Mouse (Mus musculus): ENCODE results near the gene H1foo. TPM values are rescaled to one million over a fixed set of nuclear protein-coding genes. Genes with fewer than 3 reads are reported as not detected.
A peak's percentile ranks its signal among the peaks of the same experiment; 100 is the strongest.

Gene H1foo
- polyA plus RNA-seq, 1 experiment from 2014 or later = not detected

DNA sequence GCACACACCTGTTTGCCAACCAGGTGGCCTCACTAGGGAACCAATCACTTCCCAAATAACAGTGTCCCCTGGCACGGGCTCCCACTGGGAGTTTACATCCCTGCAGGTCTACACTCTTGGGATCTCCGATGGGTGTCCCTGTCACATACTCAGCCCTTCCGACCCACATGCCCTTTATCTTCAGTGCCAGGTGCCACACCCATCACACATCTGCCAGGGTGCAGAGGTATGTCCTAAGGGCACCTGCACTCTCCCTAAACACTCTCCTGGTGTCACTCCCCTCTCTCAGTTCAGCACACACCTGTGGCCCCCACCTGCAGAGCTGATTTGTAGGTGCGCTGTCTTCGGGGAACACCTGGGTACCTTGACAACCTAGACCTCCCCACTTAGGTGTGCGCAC is 48.2 kb downstream of the H1foo start:
- Histone ChIP-seq H3K27me3 (ENCODE audit: control insufficient read depth, insufficient read depth, low read depth, low read length) (peaks cover 9% of the 10 kb centered on the region; the same call in 1 of the 2 replicates), H3K9ac (ENCODE audit: low read length) (peak overlapping the region; percentile 84), H3K27ac (ENCODE audit: low read length) (peak overlapping the region; percentile 6; the same call in 1 of the 2 replicates), H3K4me2 (ENCODE audit: low read depth, low read length) (peak overlapping the region; percentile 81), H3K9me3 (ENCODE audit: control insufficient read depth, low read length) (no peaks in the 10 kb centered on the region), H3K36me3 (ENCODE audit: control insufficient read depth, insufficient read depth, low read length) (peaks cover 2% of the 10 kb centered on the region; the same call in 1 of the 2 replicates), H3K4me1 (replicated peaks; ENCODE audit: control insufficient read depth, insufficient read depth, low read length) (peaks cover 64% of the 10 kb centered on the region), H3K4me3 (ENCODE audit: low read length) (peak overlapping the region; percentile 80)
- 20% methylated on average over 6 of the region's 6 CpGs for WGBS
- ATAC-seq (ENCODE audit: low read depth) = no peak

DNA sequence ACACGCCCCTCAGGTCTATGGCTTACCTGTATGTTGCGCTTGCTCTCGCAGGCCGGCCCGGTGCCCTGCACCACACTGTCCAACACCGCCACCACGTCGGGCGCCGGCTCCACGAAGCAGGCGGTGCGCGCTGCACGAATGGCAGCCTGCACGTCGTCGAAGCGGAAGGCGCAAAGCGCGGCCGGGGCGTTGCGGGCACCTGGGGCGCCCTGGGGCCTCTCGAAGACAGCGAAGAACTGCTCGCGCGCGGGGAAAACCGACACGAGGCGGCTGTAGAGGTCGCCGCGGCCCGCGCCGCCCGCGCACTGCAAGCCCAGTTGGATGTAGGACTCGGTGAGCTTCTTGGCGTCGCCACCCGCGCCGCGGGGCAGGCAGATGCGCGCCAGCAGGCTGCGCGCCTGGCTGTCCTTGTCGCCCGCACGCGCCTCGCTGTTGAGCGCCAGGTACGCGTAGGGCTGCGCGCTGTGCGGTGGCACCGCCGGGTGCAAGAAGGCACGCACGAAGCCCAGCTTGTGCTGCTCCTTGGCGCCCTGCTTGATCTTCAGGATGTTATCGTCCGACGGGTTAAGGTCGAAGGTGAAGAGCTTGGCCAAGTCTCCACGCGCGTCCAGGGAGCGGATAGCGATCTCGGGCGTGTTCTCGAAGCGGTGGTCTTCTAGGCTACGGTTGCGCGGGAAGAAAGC is 48.9 kb downstream of the H1foo start:
- no peak for ATAC-seq (ENCODE audit: low read depth)
- peak overlapping the region; percentile 81 for H3K4me2 ChIP-seq (ENCODE audit: low read depth, low read length)
- H3K36me3 ChIP-seq (ENCODE audit: control insufficient read depth, insufficient read depth, low read length) = peaks cover 2% of the 10 kb centered on the region; the same call in 1 of the 2 replicates
- WGBS = under 1% methylated on average over 82 of the region's 86 CpGs
- peak overlapping the region; percentile 84 for H3K9ac ChIP-seq (ENCODE audit: low read length)
- H3K4me3 ChIP-seq (ENCODE audit: low read length) = peak overlapping the region; percentile 80
- no peaks in the 10 kb centered on the region for H3K9me3 ChIP-seq (ENCODE audit: control insufficient read depth, low read length)
- peaks cover 9% of the 10 kb centered on the region; the same call in 1 of the 2 replicates for H3K27me3 ChIP-seq (ENCODE audit: control insufficient read depth, insufficient read depth, low read depth, low read length)
- peak overlapping the region; percentile 89 for H3K27ac ChIP-seq (ENCODE audit: low read length)
- H3K4me1 ChIP-seq (replicated peaks; ENCODE audit: control insufficient read depth, insufficient read depth, low read length) = peaks cover 68% of the 10 kb centered on the region

DNA sequence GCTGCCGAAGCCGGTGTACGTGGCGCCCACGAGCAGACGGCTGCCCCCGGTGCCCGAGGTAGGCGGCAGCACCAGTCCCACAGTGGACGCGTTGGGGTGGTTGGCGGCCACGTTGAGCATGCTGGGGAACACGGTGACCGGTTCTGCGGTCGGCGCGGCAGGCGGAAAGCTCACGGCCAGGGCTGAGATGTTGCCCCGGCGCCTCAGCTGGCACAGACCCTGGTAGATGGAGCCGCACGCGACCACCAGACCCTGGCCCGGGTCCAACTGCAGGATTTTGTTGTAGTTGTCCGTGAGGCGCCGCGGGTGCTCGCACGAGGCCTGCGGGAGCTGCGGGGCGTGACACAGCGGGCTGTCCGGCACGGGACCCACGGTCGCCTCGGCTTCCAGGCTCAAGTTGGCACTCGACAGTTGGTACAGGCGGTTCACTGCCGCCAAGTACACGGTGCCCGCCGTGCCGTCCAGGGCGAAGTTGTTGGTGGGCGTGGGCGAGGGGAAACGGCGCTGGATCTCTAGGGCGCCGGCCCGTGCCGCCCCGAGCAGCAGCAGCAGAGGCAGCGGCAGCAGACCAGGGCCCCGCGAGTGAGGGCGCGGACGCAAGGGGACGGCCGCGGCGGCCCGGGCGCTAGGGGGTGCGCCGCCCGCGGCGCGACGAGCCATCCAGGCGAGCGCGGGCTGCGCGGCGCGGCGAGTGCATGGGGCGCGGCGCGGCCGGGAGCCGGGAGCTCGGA is 49.6 kb downstream of the H1foo start:
- peaks cover 64% of the 10 kb centered on the region for H3K4me1 ChIP-seq (replicated peaks; ENCODE audit: control insufficient read depth, insufficient read depth, low read length)
- under 1% methylated on average over 69 of the region's 93 CpGs for WGBS
- H3K4me3 ChIP-seq (ENCODE audit: low read length) = peak overlapping the region; percentile 80
- peak overlapping the region; percentile 84 for H3K9ac ChIP-seq (ENCODE audit: low read length)
- peak overlapping the region; percentile 81 for H3K4me2 ChIP-seq (ENCODE audit: low read depth, low read length)
- peaks cover 9% of the 10 kb centered on the region; the same call in 1 of the 2 replicates for H3K27me3 ChIP-seq (ENCODE audit: control insufficient read depth, insufficient read depth, low read depth, low read length)
- no peak for ATAC-seq (ENCODE audit: low read depth)
- H3K27ac ChIP-seq (ENCODE audit: low read length) = peak overlapping the region; percentile 89
- peaks cover 2% of the 10 kb centered on the region; the same call in 1 of the 2 replicates for H3K36me3 ChIP-seq (ENCODE audit: control insufficient read depth, insufficient read depth, low read length)
- H3K9me3 ChIP-seq (ENCODE audit: control insufficient read depth, low read length) = no peaks in the 10 kb centered on the region

DNA sequence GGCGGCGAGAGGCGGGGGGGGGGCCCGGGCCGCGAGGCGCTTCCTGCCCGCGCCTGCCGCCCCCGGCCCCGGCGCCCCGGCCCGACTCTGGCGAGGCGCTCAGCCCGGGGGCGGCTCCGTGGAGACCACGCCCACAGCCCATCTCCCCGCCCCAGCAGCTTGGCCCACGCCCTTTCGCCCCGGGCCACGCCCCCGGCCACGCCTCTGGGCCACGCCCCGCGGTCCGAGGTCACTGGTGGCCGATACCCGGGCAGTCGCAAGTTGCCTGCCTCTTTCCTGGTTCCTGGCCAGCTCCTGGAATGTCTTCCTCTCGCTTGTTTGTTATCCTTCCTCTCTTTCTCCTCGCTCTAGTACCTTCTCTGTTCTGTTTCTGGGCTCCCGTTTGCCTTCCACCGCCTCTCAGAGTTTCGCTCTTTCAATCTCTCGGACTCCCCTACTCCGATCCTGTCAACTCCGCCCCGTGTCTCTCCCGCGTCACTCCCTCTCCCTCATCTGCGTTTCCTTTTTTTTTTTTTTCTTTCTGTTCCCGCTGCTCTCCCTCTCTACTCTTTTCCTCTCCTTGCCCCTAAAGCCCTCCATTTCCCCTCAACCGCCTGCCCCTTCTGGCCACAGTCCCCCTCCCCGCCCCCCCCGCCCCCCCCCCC is 50.3 kb downstream of the H1foo start, which contains the start of gene Plxnd1:
Gene Plxnd1, minus strand, starts transcription at position 129 of the 644 bp plus-strand sequence.
- ATAC-seq (ENCODE audit: low read depth) = peak; percentile 88
- no peaks in the 10 kb centered on the region for H3K36me3 ChIP-seq (ENCODE audit: control insufficient read depth, insufficient read depth, low read length)
- no peaks in the 10 kb centered on the region for H3K9me3 ChIP-seq (ENCODE audit: control insufficient read depth, low read length)
- peaks cover 9% of the 10 kb centered on the region; the same call in 1 of the 2 replicates for H3K27me3 ChIP-seq (ENCODE audit: control insufficient read depth, insufficient read depth, low read depth, low read length)
- peak within 1 kb of the TSS; percentile 84 for H3K9ac ChIP-seq (ENCODE audit: low read length)
- H3K4me2 ChIP-seq (ENCODE audit: low read depth, low read length) = peak within 1 kb of the TSS; percentile 81
- H3K4me3 ChIP-seq (ENCODE audit: low read length) = peak within 1 kb of the TSS; percentile 80
- H3K27ac ChIP-seq (ENCODE audit: low read length) = peak within 1 kb of the TSS; percentile 89
- 0% methylated on average over 29 of the region's 51 CpGs for WGBS
- peaks cover 60% of the 10 kb centered on the region for H3K4me1 ChIP-seq (replicated peaks; ENCODE audit: control insufficient read depth, insufficient read depth, low read length)

DNA sequence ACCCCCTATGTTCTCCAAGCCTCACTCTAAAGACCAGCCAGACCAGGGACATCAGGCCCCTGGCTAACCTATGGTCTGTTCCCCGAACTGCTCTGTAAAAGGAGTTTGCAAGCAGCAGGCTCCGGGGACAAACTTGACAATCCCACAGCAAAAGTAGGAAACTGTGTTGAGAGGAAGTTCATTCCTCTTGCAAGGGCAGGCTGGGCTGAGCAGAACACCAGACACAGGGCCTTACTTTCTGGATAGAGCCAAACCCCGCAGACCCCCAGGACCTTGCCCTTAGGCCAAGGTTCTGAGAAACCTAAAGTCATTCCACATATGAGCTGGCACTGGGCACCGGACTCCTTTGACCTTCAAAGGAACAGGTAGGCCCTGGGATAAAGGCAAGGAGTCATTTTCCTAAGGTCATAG is 50.8 kb downstream of the H1foo start:
- peak overlapping the region; percentile 89 for H3K27ac ChIP-seq (ENCODE audit: low read length)
- peak overlapping the region; percentile 17 for H3K9ac ChIP-seq (ENCODE audit: low read length)
- H3K4me3 ChIP-seq (ENCODE audit: low read length) = peak overlapping the region; percentile 80
- H3K27me3 ChIP-seq (ENCODE audit: control insufficient read depth, insufficient read depth, low read depth, low read length) = peaks cover 9% of the 10 kb centered on the region; the same call in 1 of the 2 replicates
- ATAC-seq (ENCODE audit: low read depth) = no peak
- H3K4me2 ChIP-seq (ENCODE audit: low read depth, low read length) = peak overlapping the region; percentile 81
- peaks cover 58% of the 10 kb centered on the region for H3K4me1 ChIP-seq (replicated peaks; ENCODE audit: control insufficient read depth, insufficient read depth, low read length)
- no peaks in the 10 kb centered on the region for H3K9me3 ChIP-seq (ENCODE audit: control insufficient read depth, low read length)
- H3K36me3 ChIP-seq (ENCODE audit: control insufficient read depth, insufficient read depth, low read length) = no peaks in the 10 kb centered on the region
- 50% methylated on average over 4 of the region's 4 CpGs for WGBS

DNA sequence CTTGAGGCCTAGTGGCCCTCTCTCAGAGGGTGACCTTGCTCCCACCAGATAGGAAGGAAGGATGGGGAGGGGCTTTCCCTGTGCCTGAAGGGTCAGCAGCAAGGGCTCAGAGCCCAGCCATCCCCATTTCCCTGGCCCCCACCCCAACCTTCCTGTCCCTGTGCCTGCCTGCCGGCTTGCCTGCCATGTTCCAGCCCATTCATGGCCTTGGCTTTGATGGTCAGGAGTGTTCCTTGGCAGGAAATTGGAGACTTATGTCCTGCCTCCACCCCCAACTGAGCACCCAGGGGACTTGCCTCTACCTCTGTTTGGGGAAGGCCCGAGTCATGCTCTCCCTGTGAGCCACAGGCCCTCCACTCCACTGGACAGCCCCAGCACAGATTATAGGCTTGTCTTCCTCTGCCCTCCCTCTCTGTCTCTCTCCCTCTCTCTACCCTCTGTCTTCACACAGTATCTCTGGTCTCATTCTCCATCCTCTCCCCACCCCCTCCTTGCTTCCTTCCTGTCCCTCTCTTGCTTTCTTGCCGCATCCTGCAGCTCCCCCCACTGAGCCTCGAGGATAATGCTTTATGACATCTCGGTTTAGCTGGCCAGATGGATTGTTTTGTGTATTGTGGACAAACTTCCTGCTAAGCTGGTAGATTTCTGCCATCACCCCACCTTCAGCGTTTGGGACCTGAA is 51.6 kb downstream of the H1foo start:
- Histone ChIP-seq H3K27ac (ENCODE audit: low read length) (peak overlapping the region; percentile 89), H3K4me3 (ENCODE audit: low read length) (no peak overlapping the region), H3K9me3 (ENCODE audit: control insufficient read depth, low read length) (no peaks in the 10 kb centered on the region), H3K4me1 (replicated peaks; ENCODE audit: control insufficient read depth, insufficient read depth, low read length) (peaks cover 50% of the 10 kb centered on the region), H3K4me2 (ENCODE audit: low read depth, low read length) (no peak overlapping the region), H3K9ac (ENCODE audit: low read length) (no peak overlapping the region), H3K36me3 (ENCODE audit: control insufficient read depth, insufficient read depth, low read length) (no peaks in the 10 kb centered on the region), H3K27me3 (ENCODE audit: control insufficient read depth, insufficient read depth, low read depth, low read length) (peaks cover 9% of the 10 kb centered on the region; the same call in 1 of the 2 replicates)
- 32% methylated on average over 6 of the region's 6 CpGs for WGBS
- ATAC-seq (ENCODE audit: low read depth) = peak; percentile 23

DNA sequence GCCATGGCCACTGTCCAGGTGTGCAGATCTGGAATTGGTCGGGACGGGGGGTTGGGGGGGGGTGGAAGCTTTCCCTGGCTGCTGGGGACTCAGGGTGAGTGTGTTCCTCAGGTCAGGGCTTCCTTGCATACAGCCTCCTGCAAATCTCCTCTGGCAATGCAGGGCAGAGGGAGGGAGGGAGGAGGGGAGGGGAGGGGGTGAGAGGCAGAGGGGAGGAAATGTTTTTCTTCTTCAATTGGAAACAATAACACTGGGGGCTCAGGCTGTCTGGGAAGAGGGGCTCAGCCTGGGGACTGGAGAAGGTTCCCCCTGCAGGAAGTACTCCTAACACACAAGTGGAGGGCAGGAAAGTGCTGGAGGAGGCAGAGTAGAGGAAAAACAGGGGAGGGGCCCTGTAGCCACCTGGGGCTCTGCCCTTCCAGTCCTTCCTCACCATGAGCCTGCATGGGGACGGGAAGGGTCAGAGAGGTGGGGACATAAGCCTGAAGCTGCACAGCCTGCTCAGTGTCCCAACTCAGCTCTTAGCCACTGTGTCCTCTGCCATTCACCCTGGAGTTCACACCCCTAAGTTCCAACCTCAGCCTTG is 53.1 kb downstream of the H1foo start:
- no peak overlapping the region for H3K4me2 ChIP-seq (ENCODE audit: low read depth, low read length)
- 17% methylated on average over 3 of the region's 3 CpGs for WGBS
- no peaks in the 10 kb centered on the region for H3K36me3 ChIP-seq (ENCODE audit: control insufficient read depth, insufficient read depth, low read length)
- peak overlapping the region; percentile 89 for H3K27ac ChIP-seq (ENCODE audit: low read length)
- H3K27me3 ChIP-seq (ENCODE audit: control insufficient read depth, insufficient read depth, low read depth, low read length) = peaks cover 9% of the 10 kb centered on the region; the same call in 1 of the 2 replicates
- H3K9me3 ChIP-seq (ENCODE audit: control insufficient read depth, low read length) = no peaks in the 10 kb centered on the region
- H3K9ac ChIP-seq (ENCODE audit: low read length) = peak overlapping the region; percentile 27
- no peak for ATAC-seq (ENCODE audit: low read depth)
- no peak overlapping the region for H3K4me3 ChIP-seq (ENCODE audit: low read length)
- H3K4me1 ChIP-seq (replicated peaks; ENCODE audit: control insufficient read depth, insufficient read depth, low read length) = peaks cover 38% of the 10 kb centered on the region

DNA sequence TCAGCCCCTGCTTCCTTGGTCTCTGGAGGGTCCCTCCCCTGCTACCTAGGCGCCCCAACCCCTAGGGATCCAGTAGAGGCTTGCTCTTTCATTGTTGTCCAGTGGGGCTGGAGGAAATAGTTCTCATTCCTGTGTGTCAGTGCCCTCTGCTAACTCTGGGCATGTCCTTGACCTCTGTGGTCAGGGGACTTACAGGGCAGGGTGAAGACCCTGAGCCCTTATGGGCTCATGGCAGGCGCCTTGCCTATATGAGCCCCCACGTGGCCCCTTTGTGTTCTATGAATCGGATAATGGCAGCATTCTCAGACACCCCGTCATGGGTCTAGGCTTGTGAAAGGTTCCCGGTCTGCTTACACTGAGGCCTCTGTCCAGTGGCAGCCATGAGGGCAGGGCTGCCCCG is 54.0 kb downstream of the H1foo start:
- ATAC-seq (ENCODE audit: low read depth) = no peak
- no peak overlapping the region for H3K4me2 ChIP-seq (ENCODE audit: low read depth, low read length)
- WGBS = 77% methylated on average over 7 of the region's 7 CpGs
- no peak overlapping the region for H3K4me3 ChIP-seq (ENCODE audit: low read length)
- peak overlapping the region; percentile 27; the same call in 1 of the 2 replicates for H3K9ac ChIP-seq (ENCODE audit: low read length)
- H3K36me3 ChIP-seq (ENCODE audit: control insufficient read depth, insufficient read depth, low read length) = no peaks in the 10 kb centered on the region
- H3K27ac ChIP-seq (ENCODE audit: low read length) = peak overlapping the region; percentile 89
- no peaks in the 10 kb centered on the region for H3K9me3 ChIP-seq (ENCODE audit: control insufficient read depth, low read length)
- H3K4me1 ChIP-seq (replicated peaks; ENCODE audit: control insufficient read depth, insufficient read depth, low read length) = peaks cover 29% of the 10 kb centered on the region
- peaks cover under 1% of the 10 kb centered on the region; the same call in 1 of the 2 replicates for H3K27me3 ChIP-seq (ENCODE audit: control insufficient read depth, insufficient read depth, low read depth, low read length)

Measured in lung, embryonic 16.5 days (tissue).